ENCODE assay signal across 8 mouse cellular contexts in genomic region chrX:143275202-143275601, GRCm38 (mm10).
DNase-seq lines count a peak whose midpoint lies in the region; ATAC-seq and TF ChIP-seq lines count a peak whose summit lies in the region.

No protein-coding gene starts in this region.

- H3K27ac ChIP-seq in limb, embryonic 11.5 days (replicated peaks; ENCODE audit: low read depth, low read length) = no peak overlapping the region
- no peak overlapping the region for H3K27ac ChIP-seq in limb, embryonic 10.5 days
- no peak overlapping the region for H3K27ac ChIP-seq in lung, embryonic 14.5 days (ENCODE audit: low read depth)

- CTCF ChIA-PET in Patski (lab: Charles Lee) = interaction anchor here (1.4 kb wide), 1 partner anchor 32 kb away, joined by 3 read pairs; no protein-coding TSS in a partner anchor

- H3K4me3 ChIP-seq in limb, embryonic 11.5 days (ENCODE audit: low read depth, low read length) = no peak overlapping the region
- H3K4me3 ChIP-seq in limb, embryonic 10.5 days = no peak overlapping the region
- H3K4me3 ChIP-seq in lung, embryonic 14.5 days (ENCODE audit: low read depth, low read length) = no peak overlapping the region

- no peaks in the 10 kb centered on the region for H3K4me1 ChIP-seq in limb, embryonic 11.5 days (ENCODE audit: control insufficient read depth, insufficient read depth, low read length)
- H3K4me1 ChIP-seq in limb, embryonic 10.5 days = no peaks in the 10 kb centered on the region
- H3K4me1 ChIP-seq in lung, embryonic 14.5 days (ENCODE audit: insufficient read depth) = no peaks in the 10 kb centered on the region

- no peaks in the 10 kb centered on the region for H3K36me3 ChIP-seq in limb, embryonic 11.5 days (ENCODE audit: control insufficient read depth, insufficient read depth, low read length)
- no peaks in the 10 kb centered on the region for H3K36me3 ChIP-seq in limb, embryonic 10.5 days
- no peaks in the 10 kb centered on the region for H3K36me3 ChIP-seq in lung, embryonic 14.5 days (ENCODE audit: insufficient read depth)

- no peak overlapping the region for H3K9ac ChIP-seq in limb, embryonic 11.5 days (ENCODE audit: low read length)
- no peak overlapping the region for H3K9ac ChIP-seq in lung, embryonic 14.5 days

- peak; percentile 73 for TF ChIP-seq CTCF in Patski (IDR thresholded peaks at IDR 0.05)
- TF ChIP-seq CTCF in lung, embryonic 14.5 days (IDR thresholded peaks at IDR 0.05; ENCODE audit: low read depth) = peak; percentile 48

- no peak overlapping the region for H3K4me2 ChIP-seq in limb, embryonic 11.5 days (ENCODE audit: low read depth, severe bottlenecking)
- H3K4me2 ChIP-seq in lung, embryonic 14.5 days = no peak overlapping the region

- H3K27me3 ChIP-seq in limb, embryonic 11.5 days (ENCODE audit: control insufficient read depth, insufficient read depth, low read length) = no peaks in the 10 kb centered on the region
- H3K27me3 ChIP-seq in limb, embryonic 10.5 days (ENCODE audit: low read depth, poor library complexity, severe bottlenecking) = peaks cover 46% of the 10 kb centered on the region
- H3K27me3 ChIP-seq in Patski = peaks cover 36% of the 10 kb centered on the region
- H3K27me3 ChIP-seq in lung, embryonic 14.5 days (ENCODE audit: insufficient read depth, low read length) = no peaks in the 10 kb centered on the region

- H3K9me3 ChIP-seq in limb, embryonic 11.5 days (ENCODE audit: control insufficient read depth, low read length) = no peaks in the 10 kb centered on the region
- no peaks in the 10 kb centered on the region for H3K9me3 ChIP-seq in limb, embryonic 10.5 days (replicated peaks)
- no peaks in the 10 kb centered on the region for H3K9me3 ChIP-seq in lung, embryonic 14.5 days (ENCODE audit: low read depth, low read length)

- POLR2A ChIA-PET in Patski (lab: Charles Lee) = no interaction called here

- in situ Hi-C loops in Patski (cut with MboI; ENCODE audit: low pct_unique_long_range_greater_than_20kb) = no loop called here

- peak; percentile 2 for DNase-seq in gastrocnemius, adult 18-20 months (ENCODE audit: low spot score)
- no peak for DNase-seq in gastrocnemius, adult 8-10 months (ENCODE audit: low spot score in 2 of 2)
- peak; percentile 34 for DNase-seq in limb, embryonic 11.5 days (ENCODE audit: low spot score)
- no peak for DNase-seq in limb, embryonic 10.5 days (ENCODE audit: low spot score)
- DNase-seq in Patski (ENCODE audit: low read depth, low spot score) = no peak
- peak; percentile 23 for DNase-seq in lung, embryonic 14.5 days
- DNase-seq in frontal cortex, postnatal 14 days (ENCODE audit: low spot score in 2 of 2) = no peak
- no peak for DNase-seq in layer of hippocampus, postnatal 14 days (ENCODE audit: low spot score in 2 of 2)

- 43% methylated on average over 5 of the region's 5 CpGs for WGBS in limb, embryonic 11.5 days
- WGBS in limb, embryonic 10.5 days = 41% methylated on average over 5 of the region's 5 CpGs
- 34% methylated on average over 5 of the region's 5 CpGs for WGBS in lung, embryonic 14.5 days

- ATAC-seq in limb, embryonic 11.5 days (ENCODE audit: insufficient number of reproducible peaks, low FRiP score, low TSS enrichment, low read depth) = no peak
- ATAC-seq in Patski = no peak
- no peak for ATAC-seq in lung, embryonic 14.5 days (ENCODE audit: insufficient read depth)

Comparison
In these comparisons a context has a peak if more than half of its experiments do, and no peak if none do; other contexts are left out.
1. DNase-seq: peak in gastrocnemius, adult 18-20 months (single experiment), limb, embryonic 11.5 days (single experiment) and lung, embryonic 14.5 days (single experiment); none in gastrocnemius, adult 8-10 months (0 of 2), limb, embryonic 10.5 days (single experiment), Patski (single experiment), frontal cortex, postnatal 14 days (0 of 2) and layer of hippocampus, postnatal 14 days (0 of 2).